Mouse (Mus musculus): Measurements from ENCODE around the gene Tmem25. TPM values are rescaled to one million over a fixed set of nuclear protein-coding genes. Genes with fewer than 3 reads are reported as not detected.
A peak's percentile ranks its signal among the peaks of the same experiment; 100 is the strongest.

The Tmem25 gene
- polyA plus RNA-seq, 1 experiment from 2014 or later: 9.0 TPM

- ATAC-seq (ENCODE audit: low FRiP score, low read depth): no peak
Measured at GRCm38 (mm10) chr9:44807778-44808177, 8.7 kb upstream of the Tmem25 start.

GRCm38 (mm10) chr9:44807141-44807540, 8.0 kb upstream of the Tmem25 start:
- Histone ChIP-seq H3K36me3 (peaks cover 68% of the 10 kb centered on the region), H3K27me3 (replicated peaks) (no peaks in the 10 kb centered on the region), H3K9me3 (no peaks in the 10 kb centered on the region), H3K27ac (no peak overlapping the region), H3K4me2 (replicated peaks) (no peak overlapping the region), H3K9ac (no peak overlapping the region), H3K4me3 (no peak overlapping the region), H3K4me1 (no peaks in the 10 kb centered on the region)
- WGBS: 73% methylated on average over 5 of the region's 5 CpGs
- no peak for ATAC-seq (ENCODE audit: low FRiP score, low read depth)

More at GRCm38 (mm10) chr9:44807778-44808177, 8.7 kb upstream of the Tmem25 start:
- H3K27ac ChIP-seq: no peak overlapping the region
- H3K36me3 ChIP-seq: peaks cover 73% of the 10 kb centered on the region
- no peak overlapping the region for H3K9ac ChIP-seq
- no peaks in the 10 kb centered on the region for H3K9me3 ChIP-seq
- no peaks in the 10 kb centered on the region for H3K27me3 ChIP-seq (replicated peaks)
- no peak overlapping the region for H3K4me2 ChIP-seq (replicated peaks)
- no peaks in the 10 kb centered on the region for H3K4me1 ChIP-seq
- WGBS: 95% methylated on average over 10 of the region's 10 CpGs
- no peak overlapping the region for H3K4me3 ChIP-seq

- H3K4me3 ChIP-seq: no peak overlapping the region
- H3K36me3 ChIP-seq: peaks cover 57% of the 10 kb centered on the region
- no peak overlapping the region for H3K9ac ChIP-seq
- WGBS: 94% methylated on average over 5 of the region's 5 CpGs
- ATAC-seq (ENCODE audit: low FRiP score, low read depth): no peak
- H3K4me1 ChIP-seq: no peaks in the 10 kb centered on the region
- no peak overlapping the region for H3K4me2 ChIP-seq (replicated peaks)
- no peaks in the 10 kb centered on the region for H3K9me3 ChIP-seq
- peaks cover 4% of the 10 kb centered on the region; the same call in 1 of the 2 replicates for H3K27me3 ChIP-seq (replicated peaks)
- no peak overlapping the region for H3K27ac ChIP-seq
Measured at GRCm38 (mm10) chr9:44805536-44805935, 6.4 kb upstream of the Tmem25 start.

GRCm38 (mm10) chr9:44804678-44805077, 5.6 kb upstream of the Tmem25 start:
- H3K4me3 ChIP-seq: no peak overlapping the region
- no peak overlapping the region for H3K9ac ChIP-seq
- 91% methylated on average over 10 of the region's 10 CpGs for WGBS
- no peak overlapping the region for H3K4me2 ChIP-seq (replicated peaks)
- ATAC-seq (ENCODE audit: low FRiP score, low read depth): no peak
- H3K27ac ChIP-seq: no peak overlapping the region
- H3K9me3 ChIP-seq: no peaks in the 10 kb centered on the region
- H3K4me1 ChIP-seq: peaks cover 3% of the 10 kb centered on the region; the same call in 1 of the 2 replicates
- peaks cover 4% of the 10 kb centered on the region; the same call in 1 of the 2 replicates for H3K27me3 ChIP-seq (replicated peaks)
- peaks cover 48% of the 10 kb centered on the region for H3K36me3 ChIP-seq

GRCm38 (mm10) chr9:44802808-44803450, 3.8 kb upstream of the Tmem25 start, which contains the start of gene Ttc36:
TSS of gene Ttc36 (minus strand) at chr9:44803072.
- no peak for ATAC-seq (ENCODE audit: low FRiP score, low read depth)
- H3K4me1 ChIP-seq: peaks cover 16% of the 10 kb centered on the region
- H3K27me3 ChIP-seq (replicated peaks): peaks cover 12% of the 10 kb centered on the region
- H3K4me3 ChIP-seq: no peak within 1 kb of the TSS
- no peaks in the 10 kb centered on the region for H3K9me3 ChIP-seq
- WGBS: 81% methylated on average over 4 of the region's 4 CpGs
- no peak within 1 kb of the TSS for H3K9ac ChIP-seq
- H3K27ac ChIP-seq: no peak within 1 kb of the TSS
- peaks cover 31% of the 10 kb centered on the region for H3K36me3 ChIP-seq
- H3K4me2 ChIP-seq (replicated peaks): no peak within 1 kb of the TSS

- no peak overlapping the region for H3K27ac ChIP-seq
- no peak overlapping the region for H3K9ac ChIP-seq
Measured at GRCm38 (mm10) chr9:44801669-44802068, 2.6 kb upstream of the Tmem25 start.

GRCm38 (mm10) chr9:44799958-44800324, 834 bp upstream of the Tmem25 start:
- H3K4me3 ChIP-seq: peak overlapping the region; percentile 58
- ATAC-seq (ENCODE audit: low FRiP score, low read depth): no peak
- peaks cover 16% of the 10 kb centered on the region for H3K4me1 ChIP-seq
- no peaks in the 10 kb centered on the region for H3K9me3 ChIP-seq
- H3K27ac ChIP-seq: no peak overlapping the region
- peaks cover 3% of the 10 kb centered on the region for H3K36me3 ChIP-seq
- H3K27me3 ChIP-seq (replicated peaks): peaks cover 14% of the 10 kb centered on the region
- H3K9ac ChIP-seq: peak overlapping the region; percentile 64; the same call in 1 of the 2 replicates
- peak overlapping the region; percentile 82 for H3K4me2 ChIP-seq (replicated peaks)
- WGBS: 44% methylated on average over 9 of the region's 9 CpGs

More at GRCm38 (mm10) chr9:44801669-44802068, 2.6 kb upstream of the Tmem25 start:
- H3K4me3 ChIP-seq: no peak overlapping the region
- H3K4me2 ChIP-seq (replicated peaks): no peak overlapping the region
- H3K4me1 ChIP-seq: peaks cover 16% of the 10 kb centered on the region
- peaks cover 14% of the 10 kb centered on the region for H3K27me3 ChIP-seq (replicated peaks)
- peaks cover 18% of the 10 kb centered on the region for H3K36me3 ChIP-seq
- H3K9me3 ChIP-seq: no peaks in the 10 kb centered on the region
- no peak for ATAC-seq (ENCODE audit: low FRiP score, low read depth)
- 81% methylated on average over 6 of the region's 6 CpGs for WGBS

GRCm38 (mm10) chr9:44798298-44798697, 809 bp downstream of the Tmem25 start:
- WGBS: 48% methylated on average over 7 of the region's 7 CpGs
- Histone ChIP-seq H3K9me3 (no peaks in the 10 kb centered on the region), H3K9ac (peak overlapping the region; percentile 64; the same call in 1 of the 2 replicates), H3K4me1 (peaks cover 16% of the 10 kb centered on the region), H3K4me3 (peak overlapping the region; percentile 58), H3K4me2 (replicated peaks) (peak overlapping the region; percentile 82), H3K27me3 (replicated peaks) (peaks cover 14% of the 10 kb centered on the region), H3K36me3 (no peaks in the 10 kb centered on the region), H3K27ac (no peak overlapping the region)
- ATAC-seq (ENCODE audit: low FRiP score, low read depth): no peak

GRCm38 (mm10) chr9:44792842-44793241, 6.3 kb downstream of the Tmem25 start:
- ATAC-seq (ENCODE audit: low FRiP score, low read depth): no peak

GRCm38 (mm10) chr9:44772750-44773651, 26.1 kb downstream of the Tmem25 start:
- Histone ChIP-seq H3K9ac (peak overlapping the region; percentile 77), H3K4me1 (peaks cover 9% of the 10 kb centered on the region), H3K27me3 (replicated peaks) (no peaks in the 10 kb centered on the region), H3K4me2 (replicated peaks) (peak overlapping the region; percentile 73), H3K4me3 (peak overlapping the region; percentile 66), H3K9me3 (no peaks in the 10 kb centered on the region), H3K36me3 (peaks cover 15% of the 10 kb centered on the region), H3K27ac (peak overlapping the region; percentile 53)
- WGBS: under 1% methylated on average over 41 of the region's 41 CpGs
- peak; percentile 97 for ATAC-seq (ENCODE audit: low FRiP score, low read depth)

More at GRCm38 (mm10) chr9:44792842-44793241, 6.3 kb downstream of the Tmem25 start:
- no peak overlapping the region for H3K4me2 ChIP-seq (replicated peaks)
- 78% methylated on average over 9 of the region's 9 CpGs for WGBS
- no peak overlapping the region for H3K4me3 ChIP-seq
- H3K4me1 ChIP-seq: no peaks in the 10 kb centered on the region
- H3K27me3 ChIP-seq (replicated peaks): peaks cover 1% of the 10 kb centered on the region
- peaks cover 46% of the 10 kb centered on the region for H3K36me3 ChIP-seq
- H3K9ac ChIP-seq: no peak overlapping the region
- H3K27ac ChIP-seq: no peak overlapping the region
- H3K9me3 ChIP-seq: no peaks in the 10 kb centered on the region

- H3K9ac ChIP-seq: no peak overlapping the region
- H3K4me2 ChIP-seq (replicated peaks): no peak overlapping the region
- no peak overlapping the region for H3K27ac ChIP-seq
- 27% methylated on average over 5 of the region's 5 CpGs for WGBS
- ATAC-seq (ENCODE audit: low FRiP score, low read depth): no peak
- no peak overlapping the region for H3K4me3 ChIP-seq
- peaks cover 15% of the 10 kb centered on the region for H3K36me3 ChIP-seq
- H3K9me3 ChIP-seq: no peaks in the 10 kb centered on the region
- peaks cover 9% of the 10 kb centered on the region for H3K4me1 ChIP-seq
- no peaks in the 10 kb centered on the region for H3K27me3 ChIP-seq (replicated peaks)
Measured at GRCm38 (mm10) chr9:44772392-44772749, 26.7 kb downstream of the Tmem25 start.

- 94% methylated on average over 5 of the region's 5 CpGs for WGBS
- no peaks in the 10 kb centered on the region for H3K9me3 ChIP-seq
- H3K27me3 ChIP-seq (replicated peaks): no peaks in the 10 kb centered on the region
- no peak overlapping the region for H3K4me3 ChIP-seq
- H3K9ac ChIP-seq: no peak overlapping the region
- no peak overlapping the region for H3K4me2 ChIP-seq (replicated peaks)
- no peak for ATAC-seq (ENCODE audit: low FRiP score, low read depth)
- H3K4me1 ChIP-seq: peaks cover 16% of the 10 kb centered on the region
- H3K36me3 ChIP-seq: peaks cover 15% of the 10 kb centered on the region
- H3K27ac ChIP-seq: no peak overlapping the region
Measured at GRCm38 (mm10) chr9:44771376-44771775, 27.7 kb downstream of the Tmem25 start.

All from neural tube, embryonic 12.5 days (tissue).